Mouse (Mus musculus): Measurements from ENCODE around the gene Gcm2.

Gcm2 gene

GRCm38 (mm10) chr13:41079859-41080258, 31.0 kb downstream of the Gcm2 start:
- no peak for DNase-seq (ENCODE audit: low spot score)

GRCm38 (mm10) chr13:41079421-41079780, 31.4 kb downstream of the Gcm2 start, which contains the start of gene Mak:
Mak (minus strand) TSS chr13:41079706.
- peak; percentile 89 for DNase-seq (ENCODE audit: low spot score)

GRCm38 (mm10) chr13:41078690-41079420, 32.0 kb downstream of the Gcm2 start:
- no peak for DNase-seq (ENCODE audit: low spot score)

GRCm38 (mm10) chr13:41077921-41078320, 32.9 kb downstream of the Gcm2 start:
- DNase-seq (ENCODE audit: low spot score): no peak

- DNase-seq (ENCODE audit: low spot score): no peak
Measured at GRCm38 (mm10) chr13:41073819-41074218, 37.0 kb downstream of the Gcm2 start.

GRCm38 (mm10) chr13:41071617-41072016, 39.2 kb downstream of the Gcm2 start:
- no peak for DNase-seq (ENCODE audit: low spot score)

GRCm38 (mm10) chr13:41067618-41068017, 43.2 kb downstream of the Gcm2 start:
- DNase-seq (ENCODE audit: low spot score): no peak

GRCm38 (mm10) chr13:41051965-41052364, 58.9 kb downstream of the Gcm2 start:
- DNase-seq (ENCODE audit: low spot score): no peak

Measured in embryo, embryonic 10 days (tissue).